Mouse (Mus musculus) kidney, embryonic 16.5 days (tissue): ENCODE measurements at regions not wholly inside any gene's neighbourhood (a gene's known extent, or its start where the extent isn't known, plus 50 kb on each side); places are given as distances from the start of the nearest gene placed in this dataset.

Experiments
- ATAC-seq: fragments of 200-750 bp; cut with Nextera tagmentation; 2 replicates; pipeline ENCODE4 v1.8.0; 2017; ENCODE audit warnings: moderate TSS enrichment; ENCODE audit not compliant: low FRiP score, low TSS enrichment
- H3K27ac ChIP-seq: fragments of 300-500 bp; sonication (generic); 2 replicates; pipeline ENCODE4 v1.5.1; 2014; ENCODE audit warnings: low read length
- H3K27me3 ChIP-seq: fragments of 300-500 bp; sonication (generic); 2 replicates; pipeline ENCODE4 v1.6.1; 2014; ENCODE audit warnings: low read length, control low read depth, mixed read lengths; ENCODE audit not compliant: insufficient read depth
- H3K36me3 ChIP-seq: fragments of 300-500 bp; sonication (generic); 2 replicates; pipeline ENCODE4 v1.6.1; 2014; ENCODE audit warnings: low read length, control low read depth, mixed read lengths; ENCODE audit not compliant: insufficient read depth
- H3K4me1 ChIP-seq: fragments of 300-500 bp; sonication (generic); 2 replicates; pipeline ENCODE4 v1.6.1; 2014; ENCODE audit warnings: low read length, control low read depth, mixed read lengths; ENCODE audit not compliant: insufficient read depth
- H3K4me2 ChIP-seq: fragments of 300-500 bp; sonication (generic); replicated peaks from 2 replicates; pipeline ENCODE4 v1.6.1; 2014; ENCODE audit warnings: low read depth, low read length
- H3K4me3 ChIP-seq: fragments of 300-500 bp; sonication (generic); 2 replicates; pipeline ENCODE4 v1.5.1; 2014; ENCODE audit warnings: mild to moderate bottlenecking, low read length
- H3K9ac ChIP-seq: fragments of 300-500 bp; sonication (generic); replicated peaks from 2 replicates; pipeline ENCODE4 v1.6.1; 2014; ENCODE audit warnings: low read length
- H3K9me3 ChIP-seq: fragments of 300-500 bp; sonication (generic); 2 replicates; pipeline ENCODE4 v1.6.1; 2016; ENCODE audit warnings: low read length, control low read depth
- WGBS: fragments of 180-500 bp; shearing (Covaris S2); extraction: QIAGEN DNeasy Blood & Tissue Kit; methylation state at CpG from one replicate; pipeline ENCODE4 v1.1.7; 2014; 5-methylcytosine and 5-hydroxymethylcytosine counted together

DNA sequence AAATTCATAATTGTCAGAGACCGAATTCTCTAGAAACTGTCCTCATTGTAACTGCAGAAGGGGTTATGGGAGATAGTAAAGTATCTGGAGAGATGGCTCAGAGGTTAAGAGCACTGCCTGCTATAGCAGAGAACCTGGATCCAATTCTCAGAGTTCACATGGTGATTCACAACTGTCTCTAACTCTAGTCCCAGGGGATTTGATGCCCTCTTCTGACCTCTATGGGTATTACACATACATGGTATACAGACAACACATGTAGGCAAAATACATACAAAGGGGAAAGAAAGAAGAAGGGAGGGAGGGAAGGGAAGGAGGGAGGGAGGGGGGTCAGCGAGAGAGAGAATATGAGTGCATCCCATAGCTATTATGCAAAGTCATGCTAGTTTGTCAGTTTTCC lies 222.8 kb upstream of the Usp24 start:
- H3K9me3 ChIP-seq = no peaks in the 10 kb centered on the region
- no peak for ATAC-seq
- no peaks in the 10 kb centered on the region for H3K36me3 ChIP-seq
- no peak overlapping the region for H3K4me2 ChIP-seq
- 82% methylated on average over 2 of the region's 2 CpGs for WGBS
- H3K27me3 ChIP-seq = no peaks in the 10 kb centered on the region
- no peak overlapping the region for H3K27ac ChIP-seq
- peaks cover 23% of the 10 kb centered on the region for H3K4me1 ChIP-seq
- no peak overlapping the region for H3K4me3 ChIP-seq
- no peak overlapping the region for H3K9ac ChIP-seq

- 84% methylated on average over 11 of the region's 11 CpGs for WGBS
- Histone ChIP-seq H3K36me3 (no peaks in the 10 kb centered on the region), H3K4me1 (peaks cover 23% of the 10 kb centered on the region), H3K27me3 (no peaks in the 10 kb centered on the region), H3K27ac (no peak overlapping the region; the same call in 1 of the 2 replicates), H3K4me3 (no peak overlapping the region), H3K4me2 (no peak overlapping the region), H3K9me3 (no peaks in the 10 kb centered on the region), H3K9ac (no peak overlapping the region)
- no peak for ATAC-seq
Measured at GRCm38 (mm10) chr4:106094882-106095556, 221.0 kb upstream of the Usp24 start.

GRCm38 (mm10) chr4:106096130-106096529 lies 219.9 kb upstream of the Usp24 start:
- H3K9ac ChIP-seq = no peak overlapping the region
- no peak for ATAC-seq
- WGBS = 38% methylated on average over 3 of the region's 3 CpGs
- no peaks in the 10 kb centered on the region for H3K9me3 ChIP-seq
- peak overlapping the region; percentile 36; the same call in 1 of the 2 replicates for H3K27ac ChIP-seq
- no peaks in the 10 kb centered on the region for H3K36me3 ChIP-seq
- H3K4me2 ChIP-seq = no peak overlapping the region
- no peaks in the 10 kb centered on the region for H3K27me3 ChIP-seq
- H3K4me3 ChIP-seq = no peak overlapping the region
- H3K4me1 ChIP-seq = peaks cover 23% of the 10 kb centered on the region

- Histone ChIP-seq H3K9me3 (no peaks in the 10 kb centered on the region), H3K36me3 (no peaks in the 10 kb centered on the region), H3K4me2 (no peak overlapping the region), H3K4me3 (no peak overlapping the region), H3K27me3 (no peaks in the 10 kb centered on the region), H3K9ac (no peak overlapping the region), H3K4me1 (peaks cover 22% of the 10 kb centered on the region), H3K27ac (no peak overlapping the region)
- no peak for ATAC-seq
- 94% methylated on average over 1 of the region's 1 CpGs for WGBS
Measured at GRCm38 (mm10) chr4:106097846-106098245, 218.2 kb upstream of the Usp24 start.

GRCm38 (mm10) chr4:106100211-106101025 lies 215.6 kb upstream of the Usp24 start:
- H3K4me3 ChIP-seq = no peak overlapping the region
- ATAC-seq = no peak
- H3K27me3 ChIP-seq = no peaks in the 10 kb centered on the region
- peak overlapping the region; percentile 40; the same call in 1 of the 2 replicates for H3K27ac ChIP-seq
- no peaks in the 10 kb centered on the region for H3K36me3 ChIP-seq
- 43% methylated on average over 11 of the region's 11 CpGs for WGBS
- no peaks in the 10 kb centered on the region for H3K9me3 ChIP-seq
- H3K9ac ChIP-seq = no peak overlapping the region
- H3K4me2 ChIP-seq = no peak overlapping the region
- peaks cover 16% of the 10 kb centered on the region for H3K4me1 ChIP-seq

DNA sequence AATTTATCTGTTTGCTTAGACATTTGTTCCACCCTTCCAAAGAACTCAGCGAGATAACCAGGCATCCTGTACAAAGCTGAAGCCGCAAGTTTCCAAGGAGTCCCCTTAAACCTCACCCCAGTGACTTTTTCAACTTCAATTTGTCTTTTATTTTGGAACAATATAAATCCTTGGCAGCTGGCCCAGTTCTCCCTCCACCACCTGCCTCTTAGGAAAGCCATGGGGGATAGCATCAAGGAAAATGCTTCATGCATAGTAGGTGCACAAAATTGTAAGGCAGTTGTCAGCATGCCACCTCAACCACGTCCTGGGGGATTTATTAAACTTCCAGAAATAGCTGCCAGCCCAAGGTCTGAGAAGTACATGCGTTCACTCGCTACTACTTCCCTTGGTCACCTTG lies 214.1 kb upstream of the Usp24 start:
- WGBS = 35% methylated on average over 5 of the region's 5 CpGs

DNA sequence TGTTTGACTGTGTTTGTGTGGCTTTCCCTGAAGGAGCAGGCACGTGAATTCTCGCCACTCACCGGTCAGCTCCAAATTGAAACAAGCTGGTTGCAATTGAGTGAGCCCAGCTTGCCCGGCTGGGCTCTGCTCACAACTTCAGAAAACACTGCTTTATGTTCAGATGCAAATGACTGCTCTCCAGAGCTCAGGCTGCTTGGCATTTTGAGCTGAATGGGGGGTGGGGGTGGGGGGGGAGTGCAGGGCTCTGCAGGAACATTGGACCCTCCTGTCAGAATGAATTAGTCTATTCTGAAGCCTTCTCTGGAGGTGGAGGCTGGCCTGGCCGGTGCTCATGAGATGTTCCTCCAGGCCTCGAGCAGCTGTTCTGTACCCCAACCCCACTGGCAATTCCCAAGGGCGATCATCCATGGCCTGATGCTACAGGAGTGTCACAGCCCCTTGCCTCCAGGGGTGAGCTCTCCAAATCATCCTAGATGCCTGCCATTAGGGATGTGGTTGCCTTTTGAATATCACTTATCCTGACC lies 213.5 kb upstream of the Usp24 start:
- Histone ChIP-seq H3K9me3 (no peaks in the 10 kb centered on the region), H3K36me3 (no peaks in the 10 kb centered on the region), H3K4me2 (no peak overlapping the region), H3K27me3 (no peaks in the 10 kb centered on the region), H3K4me1 (peaks cover 16% of the 10 kb centered on the region), H3K9ac (no peak overlapping the region), H3K4me3 (no peak overlapping the region), H3K27ac (peak overlapping the region; percentile 34)
- peak; percentile 59 for ATAC-seq
- 24% methylated on average over 7 of the region's 7 CpGs for WGBS

More for the DNA sequence above, 214.1 kb upstream of the Usp24 start:
- Histone ChIP-seq H3K27me3 (no peaks in the 10 kb centered on the region), H3K9ac (no peak overlapping the region), H3K4me1 (peaks cover 16% of the 10 kb centered on the region), H3K36me3 (no peaks in the 10 kb centered on the region), H3K27ac (peak overlapping the region; percentile 34), H3K4me2 (no peak overlapping the region), H3K9me3 (no peaks in the 10 kb centered on the region), H3K4me3 (no peak overlapping the region)
- no peak for ATAC-seq

GRCm38 (mm10) chr4:106103750-106104635 lies 212.0 kb upstream of the Usp24 start:
- Histone ChIP-seq H3K27ac (no peak overlapping the region), H3K4me2 (no peak overlapping the region), H3K4me1 (peaks cover 16% of the 10 kb centered on the region), H3K9me3 (no peaks in the 10 kb centered on the region), H3K27me3 (no peaks in the 10 kb centered on the region), H3K36me3 (no peaks in the 10 kb centered on the region), H3K4me3 (no peak overlapping the region), H3K9ac (no peak overlapping the region)
- 71% methylated on average over 11 of the region's 11 CpGs for WGBS
- ATAC-seq = no peak

GRCm38 (mm10) chr4:106112981-106113380 lies 203.0 kb upstream of the Usp24 start:
- Histone ChIP-seq H3K4me1 (no peaks in the 10 kb centered on the region), H3K36me3 (no peaks in the 10 kb centered on the region), H3K4me2 (no peak overlapping the region), H3K9ac (no peak overlapping the region), H3K27me3 (no peaks in the 10 kb centered on the region), H3K9me3 (no peaks in the 10 kb centered on the region), H3K27ac (no peak overlapping the region), H3K4me3 (no peak overlapping the region)
- ATAC-seq = no peak
